Mouse (Mus musculus): ENCODE data around the gene Depdc1a.

DNA sequence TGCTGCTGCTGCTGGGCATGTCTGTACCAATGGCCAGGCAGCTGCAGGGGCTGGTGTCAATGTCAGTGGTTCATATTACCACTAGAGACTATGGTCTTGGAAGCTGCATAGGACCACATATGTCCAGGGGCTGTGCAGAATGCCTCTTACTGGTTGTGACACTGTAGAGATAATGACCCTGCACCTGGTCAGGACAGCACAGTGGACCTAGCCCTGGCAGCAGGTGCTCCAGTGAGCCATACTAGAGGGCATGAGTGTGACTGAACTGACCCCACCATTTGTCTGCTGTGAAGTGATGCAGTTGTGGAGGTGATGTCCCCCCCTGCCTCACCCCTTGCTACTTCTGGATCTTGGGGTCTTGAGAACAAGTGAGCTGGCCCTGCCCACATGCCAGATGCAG lies 55.0 kb downstream of the Depdc1a start:
- TF ChIP-seq CTCF (IDR thresholded peaks at IDR 0.05) (no peak), EP300 (IDR thresholded peaks at IDR 0.05) (no peak)

Data from lung, postnatal 0 days (tissue).